Mouse (Mus musculus) limb, embryonic 11.5 days (tissue): Measurements from ENCODE around the gene Mgat5b. TPM values are rescaled to one million over a fixed set of nuclear protein-coding genes. Genes with fewer than 3 reads are reported as not detected.
A peak's percentile ranks its signal among the peaks of the same experiment; 100 is the strongest.

Experiments used
- ATAC-seq: fragments of 200-750 bp; cut with Nextera tagmentation; 2 replicates; pipeline ENCODE4 v1.8.0; 2017; ENCODE audit warnings: low read depth; ENCODE audit not compliant: insufficient number of reproducible peaks, low FRiP score, low TSS enrichment
- DNase-seq: peaks from one replicate; pipeline ENCODE4 v3.0.0-alpha.2; 2015; ENCODE audit warnings: low spot score
- H3K27ac ChIP-seq: fragments of 300-500 bp; sonication (generic); replicated peaks from 2 replicates; pipeline ENCODE4 v1.5.1; 2014; ENCODE audit warnings: low read depth, mild to moderate bottlenecking, low read length
- H3K27me3 ChIP-seq: fragments of 300-500 bp; sonication (generic); 2 replicates; pipeline ENCODE4 v1.6.1; 2014; ENCODE audit warnings: mild to moderate bottlenecking, low read length, mixed read lengths; ENCODE audit not compliant: control insufficient read depth, insufficient read depth
- H3K36me3 ChIP-seq: fragments of 300-500 bp; sonication (generic); 2 replicates; pipeline ENCODE4 v1.6.1; 2014; ENCODE audit warnings: mild to moderate bottlenecking, low read length, moderate library complexity, mixed read lengths; ENCODE audit not compliant: control insufficient read depth, insufficient read depth
- H3K4me1 ChIP-seq: fragments of 300-500 bp; sonication (generic); 2 replicates; pipeline ENCODE4 v1.6.1; 2014; ENCODE audit warnings: low read length, mixed read lengths; ENCODE audit not compliant: control insufficient read depth, insufficient read depth
- H3K4me2 ChIP-seq: fragments of 300-500 bp; sonication (generic); 2 replicates; pipeline ENCODE4 v1.6.1; 2014; ENCODE audit warnings: low read depth, mild to moderate bottlenecking, moderate library complexity; ENCODE audit not compliant: severe bottlenecking
- H3K4me3 ChIP-seq: fragments of 300-500 bp; sonication (generic); 2 replicates; pipeline ENCODE4 v1.5.1; 2014; ENCODE audit warnings: low read depth, low read length
- H3K9ac ChIP-seq: fragments of 300-500 bp; sonication (generic); 2 replicates; pipeline ENCODE4 v1.6.1; 2014; ENCODE audit warnings: mild to moderate bottlenecking, low read length
- H3K9me3 ChIP-seq: fragments of 300-500 bp; sonication (generic); 2 replicates; pipeline ENCODE4 v1.6.1; 2016; ENCODE audit warnings: low read length; ENCODE audit not compliant: control insufficient read depth
- WGBS: fragments of 180-500 bp; shearing (Covaris S2); extraction: QIAGEN DNeasy Blood & Tissue Kit; methylation state at CpG from one replicate; pipeline ENCODE4 v1.1.7; 2014; 5-methylcytosine and 5-hydroxymethylcytosine counted together
- polyA plus RNA-seq: library from polyadenylated mRNA; unstranded; fragments of >200 nt; fragmentation: Nextera tagmentation; extraction: Ambion mirVana; gene quantifications from 2 replicates; pipeline ENCODE4 v1.2.1, GENCODE M21; 2014

Gene Mgat5b
- 0.62 and 0.99 TPM in 2 replicates for polyA plus RNA-seq

- H3K27ac ChIP-seq, result no peak within 1 kb of the TSS
Measured at GRCm38 (mm10) chr11:116918323-116919185, at the start of gene Mgat5b. Gene Mgat5b (plus strand): TSS chr11:116918863.

GRCm38 (mm10) chr11:116869223-116869622 is 49.4 kb upstream of the Mgat5b start:
- Histone ChIP-seq H3K36me3 (peaks cover 11% of the 10 kb centered on the region), H3K27me3 (no peaks in the 10 kb centered on the region), H3K9ac (no peak overlapping the region), H3K4me3 (no peak overlapping the region), H3K27ac (no peak overlapping the region), H3K4me2 (no peak overlapping the region), H3K9me3 (no peaks in the 10 kb centered on the region), H3K4me1 (no peaks in the 10 kb centered on the region)
- ATAC-seq (no peak), DNase-seq (no peak)
- 86% methylated on average over 8 of the region's 8 CpGs for whole genome bisulfite sequencing

More at GRCm38 (mm10) chr11:116918323-116919185, at the start of gene Mgat5b:
- Histone ChIP-seq H3K9me3 (no peaks in the 10 kb centered on the region), H3K4me2 (peak within 1 kb of the TSS; percentile 99), H3K9ac (peak within 1 kb of the TSS; percentile 85), H3K4me1 (0 out of 2 replicates have a peak, but pooled peaks cover 3% of the 10 kb centered on the region), H3K36me3 (no peaks in the 10 kb centered on the region), H3K27me3 (peaks cover 45% of the 10 kb centered on the region), H3K4me3 (peak within 1 kb of the TSS; percentile 47)
- peak; percentile 70 for ATAC-seq
- WGBS, result 1% methylated on average over 53 of the region's 90 CpGs
- DNase-seq, result peak; percentile 94

DNA sequence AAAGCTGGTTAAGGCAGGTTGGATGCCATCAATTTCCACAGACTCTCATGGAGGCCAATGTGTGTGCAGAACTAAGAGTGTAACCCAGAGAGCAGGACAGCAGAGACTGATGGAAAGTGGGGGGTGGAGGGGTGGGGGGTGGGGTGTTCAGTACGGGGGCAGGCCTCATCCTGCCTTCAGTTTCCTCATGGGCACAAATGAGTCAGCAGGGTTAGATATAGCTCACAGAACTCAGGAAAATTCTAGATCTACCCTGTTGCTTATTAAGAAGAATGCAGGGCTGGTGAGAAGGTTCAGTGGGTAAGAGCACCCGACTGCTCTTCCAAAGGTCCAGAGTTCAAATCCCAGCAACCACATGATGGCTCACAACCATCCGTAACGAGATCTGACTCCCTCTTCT is 49.0 kb upstream of the Mgat5b start:
- H3K9me3 ChIP-seq, result no peaks in the 10 kb centered on the region
- H3K9ac ChIP-seq, result no peak overlapping the region
- H3K27me3 ChIP-seq, result no peaks in the 10 kb centered on the region
- H3K36me3 ChIP-seq, result peaks cover 12% of the 10 kb centered on the region
- H3K4me2 ChIP-seq, result no peak overlapping the region
- no peak overlapping the region for H3K27ac ChIP-seq
- ATAC-seq (no peak), DNase-seq (no peak)
- 91% methylated on average over 4 of the region's 4 CpGs for WGBS
- H3K4me3 ChIP-seq, result no peak overlapping the region
- no peaks in the 10 kb centered on the region for H3K4me1 ChIP-seq

- DNase-seq (no peak), ATAC-seq (no peak)
- H3K27me3 ChIP-seq, result no peaks in the 10 kb centered on the region
- H3K4me1 ChIP-seq, result no peaks in the 10 kb centered on the region
- no peak overlapping the region for H3K4me2 ChIP-seq
- H3K36me3 ChIP-seq, result peaks cover 12% of the 10 kb centered on the region
- H3K9ac ChIP-seq, result no peak overlapping the region
- WGBS, result 75% methylated on average over 9 of the region's 9 CpGs
- H3K27ac ChIP-seq, result no peak overlapping the region
- no peaks in the 10 kb centered on the region for H3K9me3 ChIP-seq
- H3K4me3 ChIP-seq, result no peak overlapping the region
Measured at GRCm38 (mm10) chr11:116871538-116871937, 47.1 kb upstream of the Mgat5b start.

DNA sequence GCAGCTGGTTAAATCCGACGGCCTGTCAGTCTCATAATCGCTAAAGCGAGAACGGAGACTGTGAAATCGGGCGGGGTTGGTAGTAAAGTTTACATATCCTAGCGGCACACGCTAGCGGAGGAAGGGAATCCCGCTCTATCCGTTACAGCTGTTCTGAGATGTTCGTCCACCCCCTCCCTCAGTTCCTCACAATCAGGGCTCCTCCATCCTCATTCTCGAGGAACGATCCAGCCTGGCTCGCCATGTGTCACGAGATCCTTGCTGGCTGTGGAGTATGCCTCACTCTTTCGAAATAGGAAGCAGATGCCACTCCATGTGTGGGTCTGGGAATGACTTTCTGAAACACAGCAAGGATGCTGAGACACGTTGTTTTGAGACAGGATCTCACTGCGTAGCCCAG is 44.7 kb upstream of the Mgat5b start:
- 82% methylated on average over 20 of the region's 20 CpGs for WGBS
- Histone ChIP-seq H3K36me3 (peaks cover 12% of the 10 kb centered on the region), H3K9me3 (no peaks in the 10 kb centered on the region), H3K27me3 (no peaks in the 10 kb centered on the region), H3K4me3 (no peak overlapping the region), H3K4me1 (no peaks in the 10 kb centered on the region), H3K4me2 (no peak overlapping the region), H3K27ac (no peak overlapping the region), H3K9ac (no peak overlapping the region)
- DNase-seq, result no peak
- ATAC-seq, result no peak

- no peaks in the 10 kb centered on the region for H3K9me3 ChIP-seq
- no peaks in the 10 kb centered on the region for H3K27me3 ChIP-seq
- H3K4me3 ChIP-seq, result no peak overlapping the region
- no peak overlapping the region for H3K4me2 ChIP-seq
- ATAC-seq, result no peak
- H3K27ac ChIP-seq, result no peak overlapping the region
- no peak for DNase-seq
- no peaks in the 10 kb centered on the region for H3K4me1 ChIP-seq
- peaks cover 3% of the 10 kb centered on the region; the same call in 1 of the 2 replicates for H3K36me3 ChIP-seq
- no peak overlapping the region for H3K9ac ChIP-seq
- 92% methylated on average over 8 of the region's 8 CpGs for WGBS
Measured at GRCm38 (mm10) chr11:116878454-116878853, 40.2 kb upstream of the Mgat5b start.

DNA sequence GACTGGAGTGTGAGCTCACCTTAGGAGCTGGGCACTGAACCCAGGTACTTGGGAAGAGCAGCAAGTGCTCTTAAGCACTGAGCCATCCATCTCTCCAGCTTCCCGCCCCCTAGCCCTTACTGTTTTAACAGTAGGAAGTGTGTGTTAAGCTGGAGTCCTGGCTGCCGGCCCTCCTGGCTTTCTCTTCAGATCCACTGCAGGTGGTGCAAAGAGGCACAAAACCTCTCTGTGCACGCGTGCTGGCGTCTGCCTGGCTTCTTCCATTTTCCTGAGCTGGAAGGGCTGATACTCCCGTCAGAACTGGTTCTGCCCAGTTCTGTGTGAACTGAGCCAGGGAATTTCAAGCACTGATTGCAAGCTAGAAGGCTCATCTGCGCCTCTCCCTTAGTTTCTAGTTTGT is 37.8 kb upstream of the Mgat5b start:
- DNase-seq (no peak), ATAC-seq (no peak)
- Histone ChIP-seq H3K27ac (no peak overlapping the region), H3K9me3 (no peaks in the 10 kb centered on the region), H3K27me3 (no peaks in the 10 kb centered on the region), H3K4me3 (no peak overlapping the region), H3K9ac (no peak overlapping the region), H3K36me3 (no peaks in the 10 kb centered on the region), H3K4me2 (no peak overlapping the region), H3K4me1 (peaks cover 3% of the 10 kb centered on the region; the same call in 1 of the 2 replicates)
- WGBS, result 80% methylated on average over 7 of the region's 7 CpGs

- WGBS, result 75% methylated on average over 5 of the region's 5 CpGs
- H3K36me3 ChIP-seq, result no peaks in the 10 kb centered on the region
- no peaks in the 10 kb centered on the region for H3K27me3 ChIP-seq
- no peak overlapping the region for H3K9ac ChIP-seq
- H3K9me3 ChIP-seq, result no peaks in the 10 kb centered on the region
- H3K4me2 ChIP-seq, result no peak overlapping the region
- DNase-seq (no peak), ATAC-seq (no peak)
- no peak overlapping the region for H3K27ac ChIP-seq
- H3K4me3 ChIP-seq, result no peak overlapping the region
- H3K4me1 ChIP-seq, result peaks cover 3% of the 10 kb centered on the region; the same call in 1 of the 2 replicates
Measured at GRCm38 (mm10) chr11:116881440-116881839, 37.2 kb upstream of the Mgat5b start.
